Mouse (Mus musculus) retina, postnatal 7 days (tissue): ENCODE measurements at regions not wholly inside any gene's neighbourhood (a gene's known extent, or its start where the extent isn't known, plus 50 kb on each side); places are given as distances from the start of the nearest gene placed in this dataset.

Source experiments
- DNase-seq: peaks from one replicate; pipeline ENCODE4 v3.0.0-alpha.2; 2012; ENCODE audit warnings: low read depth, low spot score

DNA sequence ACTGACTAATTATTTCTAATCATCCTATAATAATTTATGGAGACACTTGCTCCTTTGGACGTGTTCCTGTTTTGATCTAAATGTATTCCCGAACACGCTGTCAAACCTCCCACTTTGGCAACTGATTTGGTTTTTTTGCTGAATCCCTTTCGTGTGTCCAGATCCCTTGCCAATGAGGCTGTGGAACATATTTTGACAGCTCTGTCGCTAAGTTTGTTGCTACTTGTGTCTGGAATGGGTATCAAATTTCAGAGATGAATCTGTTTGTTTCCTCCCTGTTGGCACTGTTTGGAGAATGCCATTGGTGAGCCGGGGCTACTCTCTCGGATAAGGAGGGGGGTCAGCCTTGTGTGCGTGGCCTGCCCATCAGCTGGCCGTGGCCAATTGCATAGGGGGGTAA, 277.2 kb upstream of the Tshz3 start:
- DNase-seq: no peak

DNA sequence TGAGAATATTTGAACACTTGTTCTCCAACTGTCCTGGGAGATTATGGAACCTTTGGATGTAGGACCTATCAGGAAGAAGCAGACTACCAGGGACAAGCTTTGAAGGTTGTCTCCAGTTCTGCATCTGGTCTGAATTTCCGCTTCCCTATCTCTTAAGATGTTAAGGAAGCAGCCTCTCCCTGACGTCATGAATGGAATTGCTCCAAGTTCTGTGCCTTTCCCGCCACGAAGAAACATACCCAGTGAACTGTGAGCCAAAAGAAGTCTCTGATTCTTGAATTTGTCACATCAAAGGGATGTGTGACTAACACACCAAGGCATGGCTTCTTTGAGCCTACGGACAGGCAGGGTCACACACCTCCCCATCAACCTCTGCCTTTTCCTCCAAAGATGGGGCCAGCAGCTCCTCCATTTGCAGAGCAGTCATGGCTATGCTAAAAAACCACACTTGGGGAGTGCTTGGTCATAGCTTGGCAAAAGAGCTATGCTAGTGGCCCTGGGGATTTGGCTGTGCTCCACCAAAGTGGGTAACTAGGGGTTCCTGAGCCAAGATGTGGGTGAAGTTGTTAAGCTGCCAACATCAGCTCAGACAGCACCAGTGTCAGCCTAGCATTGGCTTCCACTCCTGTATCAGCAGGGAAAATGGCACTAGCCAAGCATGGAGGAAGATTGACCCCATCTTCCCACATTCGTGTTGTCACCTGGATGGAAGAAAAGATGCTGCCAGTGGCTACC, 248.6 kb upstream of the Tshz3 start:
- DNase-seq: no peak

DNA sequence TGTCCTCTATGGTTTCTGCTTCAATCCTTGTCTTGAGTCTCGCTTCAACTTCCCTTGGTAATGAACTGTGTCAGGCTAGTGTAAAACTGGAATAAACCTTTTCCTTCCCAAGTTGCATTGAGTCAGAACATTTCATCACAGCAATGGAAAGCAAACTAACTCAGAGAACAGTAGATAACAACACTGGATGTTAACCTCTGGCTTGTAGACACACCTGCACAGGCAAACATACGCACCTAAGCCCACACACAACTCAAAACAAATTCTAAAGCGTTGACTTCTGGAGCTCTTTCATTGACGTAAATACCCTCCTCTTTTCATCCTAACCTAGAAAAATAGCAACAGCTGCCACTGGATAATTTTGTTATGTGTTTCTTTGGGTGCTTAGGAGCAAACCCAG, 244.1 kb upstream of the Tshz3 start:
- no peak for DNase-seq

DNA sequence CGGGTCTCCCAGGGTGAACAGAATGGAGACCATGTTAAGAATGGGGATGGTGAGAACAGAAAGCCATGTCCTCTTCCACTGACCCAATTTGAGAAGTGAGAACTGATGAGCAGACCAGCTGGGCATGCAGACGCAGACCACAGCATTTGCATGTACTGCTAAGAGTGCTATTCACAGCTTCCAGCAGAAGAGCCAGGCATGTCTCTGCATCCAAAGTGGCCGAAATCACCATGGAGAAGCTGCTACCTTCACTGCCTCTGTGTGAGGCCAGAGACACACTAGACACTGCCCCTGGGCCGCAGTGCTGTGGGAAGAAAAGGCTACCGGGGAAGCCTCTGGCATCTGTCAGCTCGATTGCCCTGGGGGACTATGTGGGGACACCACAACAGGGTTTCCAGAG, 241.8 kb upstream of the Tshz3 start:
- DNase-seq: no peak

DNA sequence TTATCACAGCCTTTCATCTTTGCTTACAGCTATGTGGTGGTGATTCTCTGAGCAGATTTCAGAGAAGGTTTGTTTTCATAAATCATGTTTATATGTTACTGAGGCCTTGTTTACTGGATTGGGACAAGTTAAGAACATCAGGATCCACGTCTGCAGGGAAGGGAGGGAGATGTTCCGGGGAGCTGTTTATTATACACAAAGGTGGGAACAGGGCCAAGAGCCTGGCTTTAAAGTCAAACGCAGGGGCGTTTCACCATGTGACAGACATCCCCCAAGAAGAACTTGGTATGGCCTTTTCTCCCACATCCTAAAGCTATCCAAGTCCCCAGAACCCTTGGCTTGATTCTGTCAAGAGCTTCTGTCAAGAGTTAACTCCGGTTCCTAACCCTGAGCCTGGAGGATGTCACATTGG, 235.5 kb upstream of the Tshz3 start:
- no peak for DNase-seq

DNA sequence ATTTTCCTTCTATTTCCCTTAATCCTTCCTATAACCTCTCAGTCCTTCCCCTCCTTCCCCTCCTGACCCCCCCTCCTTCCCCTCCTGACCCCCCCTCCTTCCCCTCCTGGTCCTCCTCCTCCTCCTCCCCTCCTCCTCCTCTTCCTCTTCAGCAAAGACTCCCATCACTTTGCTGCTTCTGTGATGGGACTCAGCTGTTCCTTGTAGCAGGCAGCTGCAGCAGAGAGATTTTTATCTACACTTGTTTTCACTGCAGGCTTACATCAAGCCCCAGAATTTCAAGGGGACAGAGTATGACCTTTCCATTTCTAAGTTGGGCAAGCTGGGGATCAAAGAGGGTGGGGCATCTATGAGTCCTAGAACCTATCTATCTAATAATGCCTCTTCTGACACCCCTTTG, 228.5 kb upstream of the Tshz3 start:
- no peak for DNase-seq

DNA sequence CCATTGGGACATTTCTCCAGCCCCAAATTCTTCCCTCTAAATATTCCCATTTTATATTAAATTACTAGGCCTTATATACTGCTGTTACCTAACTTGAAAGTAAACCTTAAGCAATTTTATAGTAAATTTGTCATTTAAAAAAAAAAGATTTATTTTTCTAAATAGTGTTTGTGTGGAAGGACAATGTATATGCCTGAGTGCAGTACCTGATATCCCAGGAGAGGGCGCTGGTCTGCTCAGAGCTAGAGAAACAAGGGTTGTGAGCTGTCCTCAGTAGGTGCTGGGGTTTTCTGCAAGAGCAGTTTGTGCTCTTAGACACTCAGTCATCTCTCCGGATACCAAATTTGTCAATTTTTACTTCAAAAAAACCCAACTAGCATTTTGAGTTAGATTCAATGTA, 224.4 kb upstream of the Tshz3 start:
- DNase-seq: no peak

DNA sequence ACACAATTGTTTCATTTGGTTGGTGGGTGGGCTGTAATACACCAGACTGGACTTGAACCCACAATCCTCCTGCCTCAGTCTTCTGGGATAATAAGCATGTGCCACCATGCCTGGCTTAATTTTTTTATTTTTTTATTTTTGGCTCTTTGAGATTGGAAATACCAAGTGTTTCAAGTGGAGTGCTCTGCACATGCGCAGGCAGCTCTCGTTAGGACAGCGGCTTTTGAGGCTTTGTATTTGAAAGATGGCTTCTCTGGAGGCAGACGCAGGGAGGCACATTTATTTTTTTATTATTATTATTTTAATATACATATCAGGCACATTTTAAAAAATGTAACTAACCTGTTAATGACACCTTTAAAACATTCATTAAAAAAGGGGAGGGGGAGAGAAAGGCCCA, 221.5 kb upstream of the Tshz3 start:
- DNase-seq: no peak

DNA sequence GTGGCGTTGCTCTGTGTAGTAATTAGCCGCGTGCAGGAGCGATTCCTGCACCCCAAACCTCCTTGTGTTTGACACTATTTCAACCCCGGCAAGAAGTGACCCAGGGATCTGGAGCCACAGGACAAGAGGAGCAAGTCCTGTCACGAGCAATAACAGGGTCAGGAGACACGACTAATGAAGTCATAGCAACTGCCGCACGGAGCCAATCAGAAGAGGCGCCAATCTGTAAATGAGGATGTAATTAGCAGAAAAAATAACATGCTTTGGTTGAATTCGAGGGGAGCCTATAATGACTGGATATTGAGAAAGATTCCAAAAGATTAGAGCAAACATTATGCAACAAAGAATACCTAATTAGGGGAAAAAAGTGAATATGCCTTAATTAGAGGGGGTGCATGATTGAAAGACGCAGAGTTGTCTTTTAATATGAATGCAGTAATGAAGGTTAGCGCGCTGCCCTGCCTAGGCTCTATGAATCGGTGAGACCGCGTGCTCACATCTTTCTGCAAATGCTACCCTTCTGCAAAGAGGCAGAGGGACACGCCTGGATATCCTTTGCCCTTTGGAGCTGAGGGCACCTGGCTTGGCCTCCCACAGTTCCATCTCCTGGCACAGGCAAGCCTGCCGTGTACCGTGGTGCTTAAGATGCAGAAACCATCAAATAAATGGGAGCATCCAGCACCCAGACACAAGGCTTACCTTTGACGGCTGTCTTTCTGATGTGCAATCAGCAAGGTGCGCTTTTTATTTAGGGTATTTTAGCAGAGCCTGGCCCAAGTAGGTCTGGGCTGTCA, 220.9 kb upstream of the Tshz3 start:
- no peak for DNase-seq

DNA sequence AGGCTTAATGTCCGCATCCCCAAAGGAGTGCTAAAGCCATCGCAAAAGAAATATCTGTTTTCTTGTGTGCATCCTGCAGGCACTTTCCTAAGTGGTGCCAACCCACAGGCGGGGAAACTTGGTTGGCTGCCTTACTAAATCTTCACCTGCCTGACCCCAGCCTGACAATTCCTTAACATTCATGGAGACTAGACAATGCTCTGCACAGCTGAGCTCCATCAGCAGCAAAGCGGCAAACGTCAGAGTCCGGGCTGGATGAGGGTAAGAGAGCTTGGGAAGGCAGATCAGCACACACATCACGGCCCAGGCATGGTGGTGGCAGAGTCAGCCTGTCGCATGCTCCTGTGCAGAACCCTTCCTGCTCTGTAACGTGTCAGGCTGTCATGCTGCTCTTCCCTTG, 209.8 kb upstream of the Tshz3 start:
- no peak for DNase-seq

DNA sequence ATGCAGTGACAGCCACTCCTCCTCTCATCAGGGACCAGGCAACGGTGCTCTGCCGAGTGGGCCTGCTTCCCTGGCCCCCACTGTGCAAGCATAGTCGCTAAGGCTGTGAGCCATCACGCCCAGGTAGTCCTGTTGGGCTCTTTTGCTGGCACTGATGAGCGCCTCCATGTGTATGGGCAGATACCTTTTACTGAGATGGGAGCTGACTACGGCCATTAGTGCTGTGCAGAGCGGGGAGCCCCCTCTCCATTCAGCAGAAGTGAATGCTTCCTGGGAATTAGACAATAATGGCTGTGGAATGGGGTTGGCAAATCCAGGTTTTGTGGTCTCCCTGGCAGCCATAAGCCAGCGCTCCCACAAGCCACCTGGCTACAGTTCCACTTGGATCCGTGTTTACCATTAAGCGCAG, 206.7 kb upstream of the Tshz3 start:
- no peak for DNase-seq

DNA sequence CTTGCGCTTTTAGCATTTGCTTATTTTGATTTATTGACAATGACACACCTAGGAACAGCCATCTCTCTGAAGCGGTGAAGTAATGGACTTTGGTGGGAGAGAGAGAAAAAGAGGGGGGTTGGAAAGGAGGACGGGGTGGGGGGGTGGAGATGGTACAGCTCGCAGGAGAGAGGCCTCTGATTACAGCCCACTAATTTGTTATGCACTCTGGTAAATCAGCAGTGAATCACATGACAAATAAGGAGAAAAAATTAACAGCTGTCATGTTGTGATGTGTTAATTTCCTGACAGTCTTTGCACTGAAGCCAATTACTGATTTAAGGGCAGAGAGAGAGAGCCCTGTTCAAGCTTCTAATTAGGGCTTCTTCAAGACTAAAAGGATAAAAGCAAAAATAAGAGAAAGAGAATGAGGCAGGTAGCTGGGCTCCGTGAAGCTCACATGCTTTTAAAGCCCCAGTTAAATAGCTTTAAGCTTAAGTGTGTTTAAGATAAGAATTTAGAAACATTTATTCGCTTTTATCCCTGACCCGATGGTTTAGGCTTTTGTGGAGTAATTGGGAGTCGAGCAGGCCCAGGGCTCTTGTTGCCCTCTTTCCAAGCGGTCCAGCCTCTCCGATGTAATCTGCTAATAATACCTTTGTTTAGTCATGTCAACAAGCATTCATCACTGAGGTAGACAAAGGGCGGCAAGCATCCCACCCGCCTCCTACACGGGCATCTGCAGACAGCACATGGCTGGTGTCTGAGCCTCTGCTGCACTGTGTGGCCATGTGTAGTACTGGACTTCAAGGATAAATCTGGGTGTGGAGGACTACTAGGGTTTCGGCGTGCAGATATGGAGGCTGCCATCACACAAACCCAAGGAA, 193.7 kb upstream of the Tshz3 start:
- peak; percentile 16 for DNase-seq

DNA sequence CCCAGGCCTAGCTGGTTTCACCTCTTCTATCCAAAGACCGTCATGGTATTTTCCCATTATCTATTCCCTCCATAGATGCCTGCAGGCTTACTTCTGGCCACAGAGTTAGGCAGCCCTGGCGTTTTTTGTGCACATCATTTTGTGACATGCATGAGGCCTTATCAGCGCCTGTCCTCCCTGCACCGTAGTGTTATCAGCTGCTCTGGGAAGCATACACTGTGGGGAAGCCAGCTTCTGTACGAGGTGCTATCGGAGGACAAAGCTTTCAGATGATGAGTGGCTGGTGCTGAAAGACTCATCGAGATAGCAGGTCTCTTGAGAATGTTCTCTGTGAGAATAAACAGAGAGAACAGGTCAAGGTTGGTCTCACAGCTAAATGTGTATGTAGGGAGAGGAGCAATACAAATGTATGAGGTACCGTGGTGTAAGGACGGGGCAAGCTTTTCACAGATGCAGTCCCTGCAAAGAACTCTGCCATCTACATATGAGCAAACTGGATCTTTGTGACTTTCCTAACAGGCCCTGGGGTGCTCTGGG, 190.0 kb upstream of the Tshz3 start:
- no peak for DNase-seq

DNA sequence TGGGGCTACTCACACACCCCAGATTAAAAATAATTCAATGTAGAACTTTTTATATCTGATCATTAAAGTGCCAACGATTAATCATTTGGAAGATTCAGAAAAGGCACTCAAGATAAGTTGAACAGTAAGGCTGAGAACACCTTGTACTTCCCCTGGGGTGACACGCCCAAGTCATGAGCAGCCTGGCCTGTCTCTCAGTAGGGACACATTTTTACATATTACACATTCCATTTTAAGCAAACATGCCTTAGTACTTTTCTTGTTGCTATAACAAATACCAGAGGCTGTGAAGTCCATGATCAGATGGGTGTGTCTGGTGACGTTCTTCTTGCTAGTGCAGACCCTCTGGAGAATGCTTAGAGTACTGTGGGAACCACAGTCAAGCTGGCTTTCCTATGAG, 184.2 kb upstream of the Tshz3 start:
- DNase-seq: no peak

DNA sequence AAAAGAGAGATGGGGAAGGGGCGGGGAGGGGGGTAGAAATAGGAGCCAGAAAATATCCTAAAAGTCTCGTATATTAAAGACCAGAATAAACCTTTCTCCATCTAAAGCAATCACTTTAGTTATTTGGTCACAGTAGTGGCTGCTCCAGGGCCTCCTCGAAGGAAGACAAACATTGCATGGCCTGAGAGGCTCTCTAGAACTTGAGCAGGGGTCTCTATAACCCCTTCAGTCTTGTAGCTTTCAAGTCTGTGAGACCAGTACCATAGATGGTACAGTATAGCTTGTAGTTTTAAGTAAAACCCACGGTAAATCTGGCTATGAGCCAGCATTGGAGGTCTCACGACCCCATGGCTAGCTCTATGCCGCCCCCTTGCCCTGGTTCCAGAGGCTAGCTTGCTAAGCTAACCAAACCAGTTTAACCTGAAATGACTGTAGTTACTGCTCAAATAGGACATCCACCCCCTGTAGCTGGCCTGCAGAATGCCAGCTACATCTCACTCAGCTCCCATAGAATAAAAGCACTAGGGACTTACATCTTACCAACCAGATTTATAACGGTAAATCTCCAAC, 181.7 kb upstream of the Tshz3 start:
- no peak for DNase-seq

DNA sequence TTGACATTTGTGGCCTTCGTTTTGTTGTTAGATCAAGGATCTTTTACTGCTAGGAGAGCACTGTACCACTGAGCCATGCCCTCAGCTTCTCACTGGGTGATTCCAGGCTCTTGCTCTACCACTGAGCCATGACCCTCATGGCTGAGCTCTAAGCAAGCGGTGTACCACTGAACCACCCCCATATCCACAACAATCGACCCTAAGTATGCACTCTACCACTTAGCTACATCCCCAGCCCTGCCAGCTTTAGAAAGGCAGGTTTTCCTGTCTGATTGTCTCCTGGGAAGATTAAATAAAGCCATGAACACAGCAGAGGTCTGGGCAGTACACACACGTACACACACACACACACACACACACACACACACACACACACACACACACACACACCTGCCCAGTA, 178.9 kb upstream of the Tshz3 start:
- no peak for DNase-seq

DNA sequence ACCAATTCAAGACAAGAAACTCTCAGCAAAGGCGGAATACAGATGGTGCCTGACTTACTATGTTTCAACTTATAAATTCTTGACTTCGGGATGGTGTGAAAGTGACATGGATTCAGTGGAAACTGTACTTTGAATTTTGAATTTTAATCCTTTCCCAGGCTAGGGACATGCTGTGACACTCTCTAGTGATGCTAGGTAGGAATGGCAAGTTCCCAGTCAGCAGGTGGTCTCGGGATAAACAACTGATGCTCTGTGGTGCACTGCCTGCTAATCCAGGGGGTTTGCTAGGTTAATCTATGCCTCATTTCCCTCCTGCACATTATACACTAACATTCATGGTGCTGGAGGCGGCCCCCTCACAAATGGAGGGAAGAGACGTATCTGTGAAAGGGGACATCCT, 175.0 kb upstream of the Tshz3 start:
- no peak for DNase-seq

DNA sequence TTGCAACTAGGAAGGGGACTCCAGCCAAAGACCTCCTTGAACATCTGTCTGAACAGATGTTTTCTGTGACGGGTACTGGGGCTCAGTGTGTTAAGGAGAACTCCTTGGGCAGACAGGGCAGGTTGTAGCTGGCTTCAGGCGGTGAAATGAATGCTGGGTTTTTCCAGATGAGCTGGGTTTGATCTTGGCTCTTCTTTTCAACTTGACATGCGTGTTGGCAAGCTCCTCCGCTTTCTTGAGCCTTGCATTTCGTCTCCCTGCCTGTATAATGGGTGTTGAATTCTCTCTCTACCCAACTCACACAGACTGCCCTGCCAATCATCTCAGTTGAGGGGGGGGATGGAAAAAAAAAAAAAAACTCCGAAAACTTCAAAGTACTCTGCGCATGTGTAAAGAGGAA, 171.8 kb upstream of the Tshz3 start:
- DNase-seq: no peak

DNA sequence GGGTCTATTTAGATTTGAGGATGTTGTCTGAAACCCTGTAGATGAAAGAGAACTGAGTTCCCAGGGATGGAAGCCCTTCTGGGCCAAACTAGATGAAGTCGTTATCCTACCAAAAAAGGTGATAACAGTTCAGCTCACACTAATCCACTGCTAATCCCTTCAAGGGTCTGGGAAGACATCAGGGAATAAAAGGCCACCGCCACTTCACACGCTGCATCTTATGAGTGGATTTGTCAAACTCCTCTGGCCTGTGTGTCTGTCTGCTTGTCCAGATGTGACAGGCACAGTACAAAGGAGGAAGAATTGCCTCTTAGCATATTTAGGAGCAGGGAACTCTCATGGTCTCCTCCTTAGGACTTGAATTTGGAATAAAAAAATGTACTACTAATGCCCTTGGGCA, 171.2 kb upstream of the Tshz3 start:
- no peak for DNase-seq

DNA sequence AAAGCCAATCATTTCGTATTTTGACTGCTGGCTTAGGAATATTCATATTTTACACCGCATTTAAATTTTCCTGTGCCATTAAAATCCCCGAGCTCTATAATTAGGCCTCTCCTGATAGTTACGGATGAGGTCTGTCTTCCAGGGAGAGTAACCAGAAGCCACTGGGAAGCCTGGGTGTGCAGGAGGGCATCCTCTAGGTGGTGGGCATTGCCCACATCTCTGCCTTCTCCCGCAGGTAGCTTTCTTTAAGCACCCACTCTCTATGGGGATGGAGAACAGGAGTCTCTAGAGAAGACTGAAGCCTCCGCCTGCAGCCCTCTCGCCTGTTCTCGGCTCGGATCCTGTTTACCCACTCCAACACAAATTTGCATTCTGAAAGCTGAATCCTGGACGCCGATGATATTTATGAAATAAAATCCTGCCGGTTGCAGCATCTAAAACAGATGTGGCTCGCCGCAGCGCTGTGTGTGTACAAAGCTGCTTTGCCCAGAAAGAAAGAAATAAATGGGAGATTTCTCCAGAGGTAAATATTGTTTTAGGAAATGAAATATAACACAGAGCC, 168.3 kb upstream of the Tshz3 start:
- no peak for DNase-seq

DNA sequence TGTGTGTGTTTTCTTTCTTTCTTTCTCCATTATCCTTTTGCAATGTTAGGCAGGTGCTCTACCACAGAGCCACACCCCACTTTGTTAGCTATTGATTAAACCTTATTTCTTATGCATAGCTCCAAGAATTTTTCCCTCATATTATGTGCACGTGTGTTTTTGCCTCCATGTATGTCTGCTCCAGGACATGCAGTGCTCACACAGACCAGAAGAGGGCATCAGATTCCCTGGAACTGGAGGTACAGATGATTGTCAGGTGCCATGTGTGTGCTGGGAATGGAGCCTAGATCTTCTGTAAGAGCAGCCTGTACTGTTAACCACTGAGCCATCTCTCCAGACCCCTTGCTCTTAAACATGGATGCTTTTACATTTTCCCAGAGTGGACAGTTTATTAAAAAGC, 166.4 kb upstream of the Tshz3 start:
- DNase-seq: no peak

DNA sequence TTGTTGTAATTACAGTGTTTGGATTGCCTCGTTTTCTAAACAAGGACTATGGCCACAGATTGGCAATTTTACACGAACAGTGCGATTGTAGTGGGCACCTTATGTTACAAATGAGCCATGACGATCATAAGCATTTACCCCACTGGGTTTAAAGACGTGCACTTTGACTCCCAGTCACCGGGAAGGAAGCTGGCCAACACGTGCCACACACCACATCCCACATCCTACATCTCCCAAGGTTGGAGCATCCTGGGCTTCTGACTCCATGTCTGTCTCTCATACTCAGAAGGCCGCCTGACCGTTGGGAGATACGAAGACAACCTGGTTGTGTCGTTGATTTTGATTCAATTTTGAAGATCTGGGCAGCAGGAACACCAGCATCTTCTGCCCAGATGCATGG, 159.8 kb upstream of the Tshz3 start:
- no peak for DNase-seq
